Mouse (Mus musculus) lung, embryonic 14.5 days (tissue): Measurements from ENCODE around the gene Pde4a. TPM values are rescaled to one million over a fixed set of nuclear protein-coding genes. Genes with fewer than 3 reads are reported as not detected.

Experiments
- ATAC-seq: fragments of 200-750 bp; cut with Nextera tagmentation; 2 replicates; pipeline ENCODE4 v1.8.0; 2017; ENCODE audit warnings: mild to moderate bottlenecking, moderate TSS enrichment, moderate library complexity; ENCODE audit not compliant: insufficient read depth
- DNase-seq: peaks from one replicate; pipeline ENCODE4 v3.0.0-alpha.2; 2015
- H3K27ac ChIP-seq: fragments of 300-500 bp; sonication (generic); 2 replicates; pipeline ENCODE4 v1.5.1; 2014; ENCODE audit warnings: low read depth, mild to moderate bottlenecking, moderate library complexity
- H3K27me3 ChIP-seq: fragments of 300-500 bp; sonication (generic); 2 replicates; pipeline ENCODE4 v1.6.1; 2014; ENCODE audit warnings: low read length, control low read depth; ENCODE audit not compliant: insufficient read depth
- H3K36me3 ChIP-seq: fragments of 300-500 bp; sonication (generic); 2 replicates; pipeline ENCODE4 v1.6.1; 2014; ENCODE audit warnings: control low read depth; ENCODE audit not compliant: insufficient read depth
- H3K4me1 ChIP-seq: fragments of 300-500 bp; sonication (generic); 2 replicates; pipeline ENCODE4 v1.6.1; 2014; ENCODE audit warnings: antibody characterized with exemption, control low read depth; ENCODE audit not compliant: insufficient read depth
- H3K4me2 ChIP-seq: fragments of 300-500 bp; sonication (generic); 2 replicates; pipeline ENCODE4 v1.6.1; 2014; ENCODE audit warnings: mild to moderate bottlenecking
- H3K4me3 ChIP-seq: fragments of 300-500 bp; sonication (generic); 2 replicates; pipeline ENCODE4 v1.5.1; 2014; ENCODE audit warnings: low read depth, low read length
- H3K9ac ChIP-seq: fragments of 300-500 bp; sonication (generic); 2 replicates; pipeline ENCODE4 v1.6.1; 2014
- H3K9me3 ChIP-seq: fragments of 300-500 bp; sonication (generic); 2 replicates; pipeline ENCODE4 v1.6.1; 2016; ENCODE audit warnings: low read depth, low read length, control low read depth
- CTCF ChIP-seq: IDR thresholded peaks from 2 replicates; pipeline ENCODE4 v1.5.1; 2016; ENCODE audit warnings: antibody characterized with exemption, low read depth
- WGBS: fragments of 180-500 bp; shearing (Covaris S2); extraction: QIAGEN DNeasy Blood & Tissue Kit; methylation state at CpG from one replicate; pipeline ENCODE4 v1.1.7; 2014; 5-methylcytosine and 5-hydroxymethylcytosine counted together
- polyA plus RNA-seq: library from polyadenylated mRNA; unstranded; fragments of >200 nt; fragmentation: Nextera tagmentation; extraction: Ambion mirVana; gene quantifications from 2 replicates; pipeline ENCODE4 v1.2.1, GENCODE M21; 2014

Gene Pde4a
- polyA plus RNA-seq, 1 experiment from 2014 or later: 8.4 TPM

DNA sequence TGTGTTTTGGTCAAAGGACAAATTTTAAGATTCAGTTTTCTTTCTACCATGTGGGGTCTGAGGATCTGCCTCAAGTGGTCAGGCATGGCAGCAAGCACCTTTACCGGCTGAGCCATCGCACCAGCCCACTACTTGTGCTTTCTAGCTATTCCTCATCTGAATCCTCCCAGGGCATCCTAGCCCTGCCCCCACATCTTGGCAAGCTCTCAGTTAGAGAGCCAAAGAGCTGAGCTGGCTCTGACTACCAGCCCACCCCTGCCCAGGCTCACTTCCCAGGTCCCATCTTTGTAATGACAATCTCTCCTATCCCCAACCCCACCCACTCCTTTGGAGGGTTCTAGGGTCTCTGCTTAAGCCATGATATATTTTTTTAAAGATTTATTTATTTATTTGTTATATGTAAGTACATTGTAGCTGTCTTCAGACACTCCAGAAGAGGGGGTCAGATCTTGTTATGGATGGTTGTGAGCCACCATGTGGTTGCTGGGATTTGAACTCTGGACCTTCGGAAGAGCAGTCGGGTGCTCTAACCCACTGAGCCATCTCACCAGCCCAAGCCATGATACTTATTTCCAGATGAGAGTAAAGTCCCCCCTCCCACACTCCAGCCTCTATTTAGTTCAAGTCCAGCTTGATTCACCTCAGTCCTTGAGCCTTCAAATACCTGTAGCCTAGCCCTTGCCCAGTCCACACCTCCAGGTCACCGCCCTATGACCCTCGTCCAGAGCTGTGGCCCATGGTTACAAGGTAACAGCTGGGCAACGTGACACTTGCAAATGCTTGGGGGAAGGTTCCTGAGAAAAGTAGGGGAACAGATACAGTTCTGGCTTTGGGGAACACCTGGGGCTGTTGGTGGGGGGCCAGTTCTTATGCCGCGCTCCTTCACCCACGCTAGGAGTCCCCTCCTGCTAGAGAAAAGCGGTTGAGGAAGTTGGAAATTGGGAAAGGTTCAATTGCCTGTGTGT, 2.1 kb upstream of the Pde4a start:
- peak overlapping the region; percentile 93 for H3K4me2 ChIP-seq

DNA sequence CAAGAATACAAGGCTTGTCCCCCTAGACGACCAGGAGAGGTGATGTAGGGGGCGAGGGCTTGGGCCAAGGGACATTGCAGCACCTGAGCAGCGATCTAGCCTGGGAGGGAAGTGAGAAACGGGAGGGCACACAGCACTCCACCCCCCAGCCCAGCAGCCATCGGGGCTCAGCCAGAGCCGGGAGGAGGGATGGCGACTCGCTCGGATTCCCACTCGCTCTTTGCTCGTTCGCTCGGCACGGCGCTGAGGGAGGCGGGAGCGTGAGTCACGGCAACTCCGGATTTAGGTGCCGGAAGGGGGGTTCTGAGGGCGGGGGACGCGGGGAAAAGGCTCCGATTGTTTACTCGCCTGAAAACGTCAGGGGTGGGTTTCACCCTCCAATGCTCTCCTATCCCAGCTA, 1.4 kb upstream of the Pde4a start:
- ATAC-seq (no peak), DNase-seq (peak; percentile 39)
- peak overlapping the region; percentile 93 for H3K4me2 ChIP-seq
- no peak overlapping the region for H3K9ac ChIP-seq
- peak overlapping the region; percentile 56; the same call in 1 of the 2 replicates for H3K4me3 ChIP-seq
- no peaks in the 10 kb centered on the region for H3K9me3 ChIP-seq
- H3K36me3 ChIP-seq: no peaks in the 10 kb centered on the region
- TF ChIP-seq CTCF: no peak
- WGBS: 1% methylated on average over 26 of the region's 26 CpGs
- H3K27me3 ChIP-seq: peaks cover 58% of the 10 kb centered on the region
- H3K27ac ChIP-seq: no peak overlapping the region
- H3K4me1 ChIP-seq: peaks cover 19% of the 10 kb centered on the region

More for the DNA sequence above, 2.1 kb upstream of the Pde4a start:
- 0 out of 2 replicates have a peak overlapping the region, but pooled peaks have one; percentile 56 for H3K4me3 ChIP-seq
- no peak overlapping the region for H3K27ac ChIP-seq
- 30% methylated on average over 11 of the region's 11 CpGs for WGBS
- H3K36me3 ChIP-seq: no peaks in the 10 kb centered on the region
- no peak overlapping the region for H3K9ac ChIP-seq
- no peak for TF ChIP-seq CTCF
- peaks cover 58% of the 10 kb centered on the region for H3K27me3 ChIP-seq
- no peak for DNase-seq
- H3K9me3 ChIP-seq: no peaks in the 10 kb centered on the region
- no peak for ATAC-seq
- peaks cover 18% of the 10 kb centered on the region for H3K4me1 ChIP-seq

DNA sequence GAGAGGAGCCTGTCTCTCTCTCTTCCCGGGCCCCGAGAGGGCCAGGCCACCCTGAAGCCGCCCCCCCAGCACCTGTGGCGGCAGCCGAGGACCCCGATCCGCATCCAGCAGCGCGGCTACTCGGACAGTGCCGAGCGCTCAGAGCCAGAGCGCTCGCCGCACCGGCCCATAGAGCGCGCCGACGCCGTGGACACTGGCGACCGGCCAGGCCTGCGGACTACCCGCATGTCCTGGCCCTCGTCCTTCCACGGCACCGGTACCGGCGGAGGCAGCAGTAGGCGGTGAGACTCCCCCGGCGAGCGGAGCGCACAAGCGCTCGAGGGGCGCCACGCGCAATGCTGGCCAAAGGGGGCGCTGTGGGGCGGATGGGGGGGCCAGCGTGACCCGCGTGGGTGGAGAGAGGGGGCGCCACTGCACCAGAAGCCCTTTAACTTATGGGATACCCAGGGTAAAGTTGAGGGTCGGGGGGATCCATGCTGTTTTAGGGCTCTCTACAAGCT, 488 bp downstream of the Pde4a start:
- no peak overlapping the region for H3K27ac ChIP-seq
- no peak for ATAC-seq
- H3K9me3 ChIP-seq: no peaks in the 10 kb centered on the region
- peak; percentile 66 for TF ChIP-seq CTCF
- H3K36me3 ChIP-seq: no peaks in the 10 kb centered on the region
- under 1% methylated on average over 47 of the region's 47 CpGs for WGBS
- H3K4me3 ChIP-seq: peak overlapping the region; percentile 56
- peak overlapping the region; percentile 93 for H3K4me2 ChIP-seq
- peaks cover 58% of the 10 kb centered on the region for H3K27me3 ChIP-seq
- peak overlapping the region; percentile 54 for H3K9ac ChIP-seq
- peak; percentile 41 for DNase-seq
- peaks cover 19% of the 10 kb centered on the region for H3K4me1 ChIP-seq

DNA sequence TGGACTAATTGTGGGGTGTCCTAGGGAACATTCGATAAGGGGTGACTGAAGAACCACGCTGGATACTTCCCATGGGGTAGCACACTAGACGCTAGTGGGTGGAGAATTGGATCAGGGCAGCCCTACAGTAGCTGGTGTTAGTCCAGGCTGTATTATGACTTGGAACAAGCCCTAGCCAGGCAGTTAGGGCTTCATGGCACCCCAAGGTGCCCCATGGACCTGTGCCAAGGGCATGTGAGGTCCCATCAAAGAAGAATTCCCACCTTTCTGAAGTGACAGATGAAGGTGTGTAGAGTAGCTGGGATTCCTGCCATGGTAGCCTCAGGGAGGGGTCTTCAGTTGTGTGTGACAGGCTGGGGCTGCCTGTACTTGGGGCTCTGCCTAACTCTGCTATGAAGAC, 1.0 kb downstream of the Pde4a start:
- no peak for TF ChIP-seq CTCF
- peaks cover 19% of the 10 kb centered on the region for H3K4me1 ChIP-seq
- ATAC-seq (no peak), DNase-seq (no peak)
- H3K27me3 ChIP-seq: peaks cover 58% of the 10 kb centered on the region
- no peaks in the 10 kb centered on the region for H3K9me3 ChIP-seq
- no peaks in the 10 kb centered on the region for H3K36me3 ChIP-seq
- peak overlapping the region; percentile 93 for H3K4me2 ChIP-seq
- H3K4me3 ChIP-seq: peak overlapping the region; percentile 56
- WGBS: 36% methylated on average over 3 of the region's 3 CpGs
- H3K9ac ChIP-seq: no peak overlapping the region
- no peak overlapping the region for H3K27ac ChIP-seq

GRCm38 (mm10) chr9:21167140-21168097, 1.9 kb downstream of the Pde4a start:
- no peak for ATAC-seq
- peak overlapping the region; percentile 87 for H3K27ac ChIP-seq
- H3K4me3 ChIP-seq: peak overlapping the region; percentile 56
- H3K9me3 ChIP-seq: no peaks in the 10 kb centered on the region
- H3K36me3 ChIP-seq: no peaks in the 10 kb centered on the region
- H3K27me3 ChIP-seq: peaks cover 49% of the 10 kb centered on the region
- DNase-seq: peak; percentile 71
- 55% methylated on average over 10 of the region's 10 CpGs for WGBS
- H3K4me2 ChIP-seq: peak overlapping the region; percentile 93
- 0 out of 2 replicates have a peak overlapping the region, but pooled peaks have one; percentile 24 for H3K9ac ChIP-seq
- TF ChIP-seq CTCF: no peak; the same call in 1 of the 2 replicates
- H3K4me1 ChIP-seq: peaks cover 19% of the 10 kb centered on the region

- Histone ChIP-seq H3K36me3 (no peaks in the 10 kb centered on the region), H3K4me1 (peaks cover 19% of the 10 kb centered on the region), H3K9ac (peak overlapping the region; percentile 24; the same call in 1 of the 2 replicates), H3K9me3 (no peaks in the 10 kb centered on the region), H3K4me3 (peak overlapping the region; percentile 13), H3K27ac (peak overlapping the region; percentile 87), H3K27me3 (peaks cover 38% of the 10 kb centered on the region), H3K4me2 (peak overlapping the region; percentile 93)
- TF ChIP-seq CTCF: peak; percentile 95
- ATAC-seq (peak; percentile 72), DNase-seq (peak; percentile 89)
- 7% methylated on average over 30 of the region's 30 CpGs for WGBS
These were observed 2.9 kb downstream of the Pde4a start for GRCm38 (mm10) chr9:21168161-21169123.
